Mouse (Mus musculus): ENCODE data around the gene Lrrk2. TPM values are rescaled to one million over a fixed set of nuclear protein-coding genes. Genes with fewer than 3 reads are reported as not detected.

Lrrk2 gene
- polyA plus RNA-seq, 1 experiment from 2014 or later, result 1.5 TPM

GRCm38 (mm10) chr15:91658227-91658626 is 14.7 kb upstream of the Lrrk2 start:
- no peaks in the 10 kb centered on the region for H3K4me1 ChIP-seq (replicated peaks)
- no peak overlapping the region for H3K4me2 ChIP-seq
- no peak for ATAC-seq (ENCODE audit: low FRiP score)
- H3K36me3 ChIP-seq, result no peaks in the 10 kb centered on the region
- H3K9me3 ChIP-seq, result 0 out of 2 replicates have a peak, but pooled peaks cover 2% of the 10 kb centered on the region
- no peak overlapping the region for H3K9ac ChIP-seq
- H3K4me3 ChIP-seq, result no peak overlapping the region
- no peak overlapping the region for H3K27ac ChIP-seq
- 89% methylated on average over 6 of the region's 6 CpGs for WGBS
- no peaks in the 10 kb centered on the region for H3K27me3 ChIP-seq

GRCm38 (mm10) chr15:91660277-91661078 is 12.5 kb upstream of the Lrrk2 start:
- Histone ChIP-seq H3K9me3 (no peaks in the 10 kb centered on the region), H3K27me3 (no peaks in the 10 kb centered on the region), H3K4me1 (replicated peaks) (no peaks in the 10 kb centered on the region), H3K36me3 (no peaks in the 10 kb centered on the region), H3K4me3 (no peak overlapping the region), H3K4me2 (no peak overlapping the region), H3K27ac (no peak overlapping the region), H3K9ac (no peak overlapping the region)
- WGBS, result 91% methylated on average over 6 of the region's 6 CpGs
- ATAC-seq (ENCODE audit: low FRiP score), result no peak

- no peaks in the 10 kb centered on the region for H3K9me3 ChIP-seq
- no peak overlapping the region for H3K9ac ChIP-seq
- H3K27ac ChIP-seq, result no peak overlapping the region
- H3K4me3 ChIP-seq, result no peak overlapping the region
- 94% methylated on average over 6 of the region's 6 CpGs for WGBS
- H3K4me1 ChIP-seq (replicated peaks), result no peaks in the 10 kb centered on the region
- no peak for ATAC-seq (ENCODE audit: low FRiP score)
- H3K27me3 ChIP-seq, result no peaks in the 10 kb centered on the region
- H3K36me3 ChIP-seq, result no peaks in the 10 kb centered on the region
- H3K4me2 ChIP-seq, result no peak overlapping the region
These were observed 12.0 kb upstream of the Lrrk2 start for GRCm38 (mm10) chr15:91661079-91661369.

- Histone ChIP-seq H3K4me1 (replicated peaks) (no peaks in the 10 kb centered on the region), H3K27me3 (no peaks in the 10 kb centered on the region), H3K9me3 (no peaks in the 10 kb centered on the region), H3K36me3 (no peaks in the 10 kb centered on the region), H3K4me2 (no peak overlapping the region), H3K27ac (no peak overlapping the region), H3K9ac (no peak overlapping the region), H3K4me3 (no peak overlapping the region)
- WGBS, result 81% methylated on average over 10 of the region's 10 CpGs
- no peak for ATAC-seq (ENCODE audit: low FRiP score)
These were observed 8.3 kb upstream of the Lrrk2 start for GRCm38 (mm10) chr15:91664586-91665132.

GRCm38 (mm10) chr15:91665530-91665929 is 7.4 kb upstream of the Lrrk2 start:
- H3K36me3 ChIP-seq, result no peaks in the 10 kb centered on the region
- no peaks in the 10 kb centered on the region for H3K9me3 ChIP-seq
- no peak overlapping the region for H3K4me3 ChIP-seq
- no peak overlapping the region for H3K27ac ChIP-seq
- H3K4me1 ChIP-seq (replicated peaks), result no peaks in the 10 kb centered on the region
- no peak overlapping the region for H3K4me2 ChIP-seq
- no peak for ATAC-seq (ENCODE audit: low FRiP score)
- 91% methylated on average over 6 of the region's 6 CpGs for WGBS
- no peaks in the 10 kb centered on the region for H3K27me3 ChIP-seq
- no peak overlapping the region for H3K9ac ChIP-seq

GRCm38 (mm10) chr15:91671216-91671615 is 1.8 kb upstream of the Lrrk2 start:
- peaks cover 5% of the 10 kb centered on the region; the same call in 1 of the 2 replicates for H3K27me3 ChIP-seq
- H3K9me3 ChIP-seq, result no peaks in the 10 kb centered on the region
- 94% methylated on average over 2 of the region's 2 CpGs for WGBS
- H3K4me2 ChIP-seq, result no peak overlapping the region
- peaks cover 11% of the 10 kb centered on the region for H3K4me1 ChIP-seq (replicated peaks)
- no peak overlapping the region for H3K4me3 ChIP-seq
- H3K9ac ChIP-seq, result no peak overlapping the region
- no peak overlapping the region for H3K27ac ChIP-seq
- no peaks in the 10 kb centered on the region for H3K36me3 ChIP-seq
- ATAC-seq (ENCODE audit: low FRiP score), result no peak

- 77% methylated on average over 5 of the region's 5 CpGs for WGBS
- H3K27ac ChIP-seq, result no peak overlapping the region
- H3K4me1 ChIP-seq (replicated peaks), result peaks cover 11% of the 10 kb centered on the region
- H3K4me2 ChIP-seq, result no peak overlapping the region
- no peak for ATAC-seq (ENCODE audit: low FRiP score)
- no peaks in the 10 kb centered on the region for H3K9me3 ChIP-seq
- H3K36me3 ChIP-seq, result no peaks in the 10 kb centered on the region
- peaks cover 5% of the 10 kb centered on the region; the same call in 1 of the 2 replicates for H3K27me3 ChIP-seq
- no peak overlapping the region for H3K9ac ChIP-seq
- no peak overlapping the region for H3K4me3 ChIP-seq
These were observed 988 bp upstream of the Lrrk2 start for GRCm38 (mm10) chr15:91671987-91672386.

- Histone ChIP-seq H3K9me3 (no peaks in the 10 kb centered on the region), H3K9ac (peak overlapping the region; percentile 70), H3K4me3 (peak overlapping the region; percentile 50), H3K36me3 (no peaks in the 10 kb centered on the region), H3K4me2 (peak overlapping the region; percentile 81), H3K27ac (no peak overlapping the region), H3K27me3 (peaks cover 5% of the 10 kb centered on the region; the same call in 1 of the 2 replicates), H3K4me1 (replicated peaks) (peaks cover 11% of the 10 kb centered on the region)
- no peak for ATAC-seq (ENCODE audit: low FRiP score)
- 42% methylated on average over 5 of the region's 5 CpGs for WGBS
These were observed 562 bp downstream of the Lrrk2 start for GRCm38 (mm10) chr15:91673569-91673905.

GRCm38 (mm10) chr15:91680116-91680515 is 7.1 kb downstream of the Lrrk2 start:
- Histone ChIP-seq H3K4me2 (no peak overlapping the region), H3K36me3 (no peaks in the 10 kb centered on the region), H3K27me3 (no peaks in the 10 kb centered on the region), H3K27ac (no peak overlapping the region), H3K9ac (no peak overlapping the region), H3K4me1 (replicated peaks) (no peaks in the 10 kb centered on the region), H3K4me3 (no peak overlapping the region), H3K9me3 (no peaks in the 10 kb centered on the region)
- 73% methylated on average over 2 of the region's 2 CpGs for WGBS
- ATAC-seq (ENCODE audit: low FRiP score), result no peak

- no peak overlapping the region for H3K4me2 ChIP-seq
- H3K9ac ChIP-seq, result no peak overlapping the region
- no peak overlapping the region for H3K27ac ChIP-seq
- no peaks in the 10 kb centered on the region for H3K4me1 ChIP-seq (replicated peaks)
- WGBS, result 90% methylated on average over 7 of the region's 7 CpGs
- no peaks in the 10 kb centered on the region for H3K27me3 ChIP-seq
- ATAC-seq (ENCODE audit: low FRiP score), result no peak
- H3K4me3 ChIP-seq, result no peak overlapping the region
- no peaks in the 10 kb centered on the region for H3K36me3 ChIP-seq
- no peaks in the 10 kb centered on the region for H3K9me3 ChIP-seq
These were observed 13.0 kb downstream of the Lrrk2 start for GRCm38 (mm10) chr15:91685880-91686563.

- no peak for ATAC-seq (ENCODE audit: low FRiP score)
- Histone ChIP-seq H3K4me1 (replicated peaks) (no peaks in the 10 kb centered on the region), H3K4me3 (no peak overlapping the region), H3K27ac (no peak overlapping the region), H3K9me3 (no peaks in the 10 kb centered on the region), H3K9ac (no peak overlapping the region), H3K4me2 (no peak overlapping the region), H3K27me3 (no peaks in the 10 kb centered on the region), H3K36me3 (no peaks in the 10 kb centered on the region)
- WGBS, result 86% methylated on average over 9 of the region's 9 CpGs
These were observed 17.7 kb downstream of the Lrrk2 start for GRCm38 (mm10) chr15:91690648-91691047.

GRCm38 (mm10) chr15:91693051-91693450 is 20.1 kb downstream of the Lrrk2 start:
- Histone ChIP-seq H3K27ac (no peak overlapping the region), H3K9ac (no peak overlapping the region), H3K4me1 (replicated peaks) (no peaks in the 10 kb centered on the region), H3K36me3 (no peaks in the 10 kb centered on the region), H3K4me2 (no peak overlapping the region), H3K9me3 (no peaks in the 10 kb centered on the region), H3K27me3 (no peaks in the 10 kb centered on the region), H3K4me3 (no peak overlapping the region)
- no peak for ATAC-seq (ENCODE audit: low FRiP score)
- WGBS, result 86% methylated on average over 1 of the region's 1 CpGs

- Histone ChIP-seq H3K9me3 (no peaks in the 10 kb centered on the region), H3K4me1 (replicated peaks) (no peaks in the 10 kb centered on the region), H3K4me3 (no peak overlapping the region), H3K36me3 (no peaks in the 10 kb centered on the region), H3K27me3 (no peaks in the 10 kb centered on the region), H3K27ac (no peak overlapping the region), H3K4me2 (no peak overlapping the region), H3K9ac (no peak overlapping the region)
- WGBS, result 94% methylated on average over 2 of the region's 2 CpGs
- no peak for ATAC-seq (ENCODE audit: low FRiP score)
These were observed 20.9 kb downstream of the Lrrk2 start for GRCm38 (mm10) chr15:91693856-91694255.
